Mouse (Mus musculus): ENCODE measurements around the gene Ahsg.

DNA sequence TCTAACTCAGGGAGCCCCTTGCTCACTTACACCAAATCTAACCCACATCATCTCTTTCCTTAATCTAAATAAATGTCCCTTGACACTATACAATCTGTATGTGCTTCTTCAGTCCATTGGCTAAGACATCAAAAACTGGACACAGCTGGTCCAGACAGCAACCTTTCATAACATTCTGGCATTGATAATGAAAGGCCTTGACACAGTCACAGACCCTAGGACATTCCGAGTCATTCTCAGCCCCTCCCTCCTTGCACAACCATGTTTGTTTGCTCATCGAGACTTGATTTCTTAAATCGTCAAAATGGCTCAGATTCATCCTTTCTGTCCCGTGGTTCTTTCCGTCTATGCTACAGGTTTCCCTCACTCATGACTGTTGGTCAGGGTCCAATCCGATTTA lies 18.2 kb downstream of the Ahsg start:
- TF ChIP-seq CTCF (IDR thresholded peaks at IDR 0.05; ENCODE audit: extremely low read depth, insufficient read depth, insufficient read length, insufficient replicate concordance), result no peak
- no peak for TF ChIP-seq POLR2A (IDR thresholded peaks at IDR 0.05; ENCODE audit: low read depth, low read length)
